Mouse (Mus musculus): ENCODE measurements at regions not wholly inside any gene's neighbourhood (a gene's known extent, or its start where the extent isn't known, plus 50 kb on each side); places are given as distances from the start of the nearest gene placed in this dataset.

- no peak overlapping the region for H3K4me2 ChIP-seq (ENCODE audit: low read length)
- WGBS = 28% methylated on average over 4 of the region's 4 CpGs
Observed at GRCm38 (mm10) chr8:128267261-128267660, 91.1 kb upstream of the Nrp1 start.

GRCm38 (mm10) chr8:128268010-128268409, 90.4 kb upstream of the Nrp1 start:
- Histone ChIP-seq H3K4me2 (ENCODE audit: low read length) (no peak overlapping the region; the same call in 1 of the 2 replicates), H3K4me3 (replicated peaks; ENCODE audit: low read depth, low read length) (no peak overlapping the region), H3K27ac (peak overlapping the region; percentile 69; the same call in 1 of the 2 replicates), H3K9ac (ENCODE audit: low read depth, low read length) (no peak overlapping the region), H3K4me1 (replicated peaks; ENCODE audit: insufficient read depth, low read length) (peaks cover 9% of the 10 kb centered on the region), H3K9me3 (replicated peaks; ENCODE audit: low read length) (no peaks in the 10 kb centered on the region), H3K36me3 (ENCODE audit: insufficient read depth, low read length) (no peaks in the 10 kb centered on the region), H3K27me3 (ENCODE audit: insufficient read depth, low read length) (no peaks in the 10 kb centered on the region)
- ATAC-seq (replicated peaks; ENCODE audit: low FRiP score, low read depth) (no peak), DNase-seq (ENCODE audit: low spot score) (peak; percentile 67)
- no peak for TF ChIP-seq CTCF (IDR thresholded peaks at IDR 0.05; ENCODE audit: low read depth)
- WGBS = 51% methylated on average over 3 of the region's 3 CpGs

More at GRCm38 (mm10) chr8:128267261-128267660, 91.1 kb upstream of the Nrp1 start:
- no peak for TF ChIP-seq CTCF (IDR thresholded peaks at IDR 0.05; ENCODE audit: low read depth)
- no peak overlapping the region for H3K4me3 ChIP-seq (replicated peaks; ENCODE audit: low read depth, low read length)
- peak overlapping the region; percentile 69 for H3K27ac ChIP-seq
- no peaks in the 10 kb centered on the region for H3K27me3 ChIP-seq (ENCODE audit: insufficient read depth, low read length)
- H3K9ac ChIP-seq (ENCODE audit: low read depth, low read length) = no peak overlapping the region
- peak; percentile 89 for DNase-seq (ENCODE audit: low spot score)
- H3K9me3 ChIP-seq (replicated peaks; ENCODE audit: low read length) = no peaks in the 10 kb centered on the region
- ATAC-seq (replicated peaks; ENCODE audit: low FRiP score, low read depth) = no peak
- H3K4me1 ChIP-seq (replicated peaks; ENCODE audit: insufficient read depth, low read length) = peaks cover 9% of the 10 kb centered on the region; the same call in 1 of the 2 replicates
- H3K36me3 ChIP-seq (ENCODE audit: insufficient read depth, low read length) = no peaks in the 10 kb centered on the region

GRCm38 (mm10) chr8:128269546-128269945, 88.9 kb upstream of the Nrp1 start:
- WGBS = 94% methylated on average over 1 of the region's 1 CpGs
- no peak overlapping the region for H3K27ac ChIP-seq
- H3K4me3 ChIP-seq (replicated peaks; ENCODE audit: low read depth, low read length) = no peak overlapping the region
- H3K9ac ChIP-seq (ENCODE audit: low read depth, low read length) = no peak overlapping the region
- no peaks in the 10 kb centered on the region for H3K36me3 ChIP-seq (ENCODE audit: insufficient read depth, low read length)
- H3K27me3 ChIP-seq (ENCODE audit: insufficient read depth, low read length) = no peaks in the 10 kb centered on the region
- no peak for ATAC-seq (replicated peaks; ENCODE audit: low FRiP score, low read depth)
- DNase-seq (ENCODE audit: low spot score) = no peak
- no peaks in the 10 kb centered on the region for H3K9me3 ChIP-seq (replicated peaks; ENCODE audit: low read length)
- H3K4me2 ChIP-seq (ENCODE audit: low read length) = no peak overlapping the region
- peaks cover 4% of the 10 kb centered on the region for H3K4me1 ChIP-seq (replicated peaks; ENCODE audit: insufficient read depth, low read length)
- no peak for TF ChIP-seq CTCF (IDR thresholded peaks at IDR 0.05; ENCODE audit: low read depth)

GRCm38 (mm10) chr8:128272866-128273344, 85.5 kb upstream of the Nrp1 start:
- Histone ChIP-seq H3K9ac (ENCODE audit: low read depth, low read length) (no peak overlapping the region), H3K4me1 (replicated peaks; ENCODE audit: insufficient read depth, low read length) (no peaks in the 10 kb centered on the region; the same call in 1 of the 2 replicates), H3K9me3 (replicated peaks; ENCODE audit: low read length) (no peaks in the 10 kb centered on the region), H3K36me3 (ENCODE audit: insufficient read depth, low read length) (no peaks in the 10 kb centered on the region), H3K27me3 (ENCODE audit: insufficient read depth, low read length) (no peaks in the 10 kb centered on the region), H3K4me3 (replicated peaks; ENCODE audit: low read depth, low read length) (no peak overlapping the region), H3K4me2 (ENCODE audit: low read length) (no peak overlapping the region), H3K27ac (peak overlapping the region; percentile 21; the same call in 1 of the 2 replicates)
- TF ChIP-seq CTCF (IDR thresholded peaks at IDR 0.05; ENCODE audit: low read depth) = no peak
- DNase-seq (ENCODE audit: low spot score) (no peak), ATAC-seq (replicated peaks; ENCODE audit: low FRiP score, low read depth) (no peak; the same call in 1 of the 2 replicates)
- 31% methylated on average over 3 of the region's 3 CpGs for WGBS

- Histone ChIP-seq H3K36me3 (ENCODE audit: insufficient read depth, low read length) (no peaks in the 10 kb centered on the region), H3K4me2 (ENCODE audit: low read length) (no peak overlapping the region), H3K9me3 (replicated peaks; ENCODE audit: low read length) (no peaks in the 10 kb centered on the region), H3K4me3 (replicated peaks; ENCODE audit: low read depth, low read length) (no peak overlapping the region), H3K27me3 (ENCODE audit: insufficient read depth, low read length) (no peaks in the 10 kb centered on the region), H3K9ac (ENCODE audit: low read depth, low read length) (no peak overlapping the region), H3K4me1 (replicated peaks; ENCODE audit: insufficient read depth, low read length) (no peaks in the 10 kb centered on the region; the same call in 1 of the 2 replicates), H3K27ac (no peak overlapping the region)
- 94% methylated on average over 1 of the region's 1 CpGs for WGBS
- no peak for DNase-seq (ENCODE audit: low spot score)
- ATAC-seq (replicated peaks; ENCODE audit: low FRiP score, low read depth) = no peak
- TF ChIP-seq CTCF (IDR thresholded peaks at IDR 0.05; ENCODE audit: low read depth) = no peak
Observed at GRCm38 (mm10) chr8:128276475-128276874, 81.9 kb upstream of the Nrp1 start.

- WGBS = 70% methylated on average over 3 of the region's 3 CpGs
- TF ChIP-seq CTCF (IDR thresholded peaks at IDR 0.05; ENCODE audit: low read depth) = no peak
- Histone ChIP-seq H3K27ac (no peak overlapping the region), H3K9ac (ENCODE audit: low read depth, low read length) (no peak overlapping the region), H3K9me3 (replicated peaks; ENCODE audit: low read length) (no peaks in the 10 kb centered on the region), H3K27me3 (ENCODE audit: insufficient read depth, low read length) (no peaks in the 10 kb centered on the region), H3K4me1 (replicated peaks; ENCODE audit: insufficient read depth, low read length) (no peaks in the 10 kb centered on the region), H3K4me2 (ENCODE audit: low read length) (no peak overlapping the region), H3K4me3 (replicated peaks; ENCODE audit: low read depth, low read length) (no peak overlapping the region), H3K36me3 (ENCODE audit: insufficient read depth, low read length) (no peaks in the 10 kb centered on the region)
- DNase-seq (ENCODE audit: low spot score) (no peak), ATAC-seq (replicated peaks; ENCODE audit: low FRiP score, low read depth) (no peak)
Observed at GRCm38 (mm10) chr8:128282802-128283201, 75.6 kb upstream of the Nrp1 start.

GRCm38 (mm10) chr8:128283365-128283764, 75.0 kb upstream of the Nrp1 start:
- H3K4me3 ChIP-seq (replicated peaks; ENCODE audit: low read depth, low read length) = no peak overlapping the region
- TF ChIP-seq CTCF (IDR thresholded peaks at IDR 0.05; ENCODE audit: low read depth) = no peak
- H3K9me3 ChIP-seq (replicated peaks; ENCODE audit: low read length) = no peaks in the 10 kb centered on the region
- no peaks in the 10 kb centered on the region for H3K4me1 ChIP-seq (replicated peaks; ENCODE audit: insufficient read depth, low read length)
- H3K9ac ChIP-seq (ENCODE audit: low read depth, low read length) = no peak overlapping the region
- H3K27ac ChIP-seq = no peak overlapping the region
- H3K27me3 ChIP-seq (ENCODE audit: insufficient read depth, low read length) = no peaks in the 10 kb centered on the region
- ATAC-seq (replicated peaks; ENCODE audit: low FRiP score, low read depth) = no peak
- H3K36me3 ChIP-seq (ENCODE audit: insufficient read depth, low read length) = no peaks in the 10 kb centered on the region
- 96% methylated on average over 2 of the region's 2 CpGs for WGBS
- no peak overlapping the region for H3K4me2 ChIP-seq (ENCODE audit: low read length)
- DNase-seq (ENCODE audit: low spot score) = no peak
